Mouse (Mus musculus): ENCODE measurements around the gene Cox5a.

Gene Cox5a

DNA sequence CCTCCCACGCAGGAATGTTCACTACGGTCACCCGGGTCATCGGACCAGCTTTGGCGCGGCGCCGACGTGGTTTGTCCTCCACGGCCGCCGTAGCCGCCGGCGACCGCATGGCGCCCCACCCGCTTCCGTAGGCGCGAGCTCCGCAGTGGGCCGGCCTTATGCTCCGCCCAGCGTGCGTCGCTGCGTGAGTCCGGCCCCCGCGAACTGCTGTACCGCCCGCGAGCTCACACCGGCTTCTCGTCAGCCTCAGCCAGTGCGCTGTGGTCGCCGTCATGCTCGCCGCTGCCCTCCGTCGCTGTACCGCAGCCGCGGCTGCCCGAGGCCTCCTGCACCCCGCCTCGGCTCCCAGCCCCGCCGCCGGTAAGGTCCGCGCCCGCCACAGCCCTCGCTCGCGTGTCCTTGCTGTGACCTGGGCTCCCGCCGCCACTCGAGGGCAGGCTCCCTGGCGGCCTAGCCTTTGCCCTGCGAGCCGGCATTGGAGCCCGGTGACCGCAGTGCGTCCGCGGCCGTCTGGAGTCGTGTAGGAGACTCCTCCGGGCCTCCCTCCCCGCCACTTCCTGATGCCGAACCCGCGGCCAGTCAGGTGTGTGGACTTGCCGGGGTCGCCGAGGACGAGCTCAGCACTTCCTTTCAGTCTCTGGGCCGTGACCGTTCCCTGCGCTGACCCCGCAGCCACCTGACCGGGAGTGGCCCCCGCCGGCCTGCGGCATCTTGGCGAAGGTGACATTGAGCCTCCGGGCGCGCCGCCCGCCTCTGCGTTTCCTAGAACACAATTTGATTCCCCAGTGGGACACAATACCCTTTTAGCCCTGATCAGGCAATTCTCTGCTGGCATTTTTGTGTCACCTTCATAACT is at the start of gene Cox5a:
Cox5a (plus strand) TSS at position 219 of the 856 bp plus-strand sequence.
- DNase-seq = peak; percentile 96

DNA sequence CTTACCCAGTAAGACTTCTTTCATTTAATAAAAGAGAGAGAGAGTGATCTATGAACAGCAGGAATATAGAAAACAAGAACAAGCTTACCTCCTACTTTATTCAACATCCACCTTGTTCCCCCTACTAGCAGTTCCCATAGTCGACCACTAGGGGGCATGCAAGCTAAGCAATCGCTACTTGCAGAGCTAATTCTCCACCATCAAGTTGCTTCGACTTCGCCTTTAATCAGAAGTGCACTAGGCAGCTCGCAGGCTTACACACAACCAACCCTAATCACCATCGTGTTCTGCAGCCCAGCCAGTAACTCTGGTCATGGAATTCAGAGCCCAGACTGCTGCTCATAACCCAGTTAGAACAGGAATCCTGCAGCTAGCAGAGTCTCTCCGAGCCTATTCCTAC is 35.3 kb upstream of the Cox5a start:
- DNase-seq = peak; percentile 84

DNA sequence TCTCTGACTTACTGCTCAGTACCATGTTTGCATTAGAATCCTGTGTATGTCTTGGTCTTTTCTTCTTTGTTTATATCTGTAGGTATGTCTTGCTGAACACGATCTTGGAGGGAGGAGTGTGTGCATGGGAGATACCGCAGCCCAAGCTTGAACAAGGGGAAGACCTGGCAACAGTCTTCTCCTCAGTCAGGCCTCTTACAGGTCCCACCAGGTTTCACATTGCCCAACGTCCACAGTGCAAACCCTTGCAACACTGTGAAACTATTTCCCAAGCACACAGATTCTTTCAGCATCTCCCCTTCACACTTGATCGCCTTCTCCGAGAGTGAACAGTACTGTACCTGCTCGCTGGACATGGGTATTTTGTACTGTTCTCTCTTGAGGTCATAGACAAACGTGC is 33.3 kb upstream of the Cox5a start:
- no peak for DNase-seq

DNA sequence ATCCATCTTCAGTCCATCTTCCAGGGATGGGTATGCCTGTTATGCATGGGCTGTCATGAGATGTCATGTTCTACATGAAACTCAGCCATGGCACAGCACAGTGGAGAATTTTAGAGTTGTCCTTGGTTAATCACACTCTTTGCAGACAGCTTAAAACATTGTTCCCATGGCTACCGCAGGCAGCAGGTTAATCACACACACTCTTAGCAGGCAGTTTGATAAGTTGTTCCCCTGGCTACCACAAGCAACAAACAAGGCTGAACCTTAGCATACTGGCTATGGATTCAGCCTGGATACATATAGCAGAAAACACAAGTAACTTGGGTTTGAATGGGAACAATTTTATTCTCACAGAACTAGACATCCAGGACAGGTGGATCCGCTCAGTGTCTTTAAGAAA is 27.5 kb upstream of the Cox5a start:
- DNase-seq = no peak

DNA sequence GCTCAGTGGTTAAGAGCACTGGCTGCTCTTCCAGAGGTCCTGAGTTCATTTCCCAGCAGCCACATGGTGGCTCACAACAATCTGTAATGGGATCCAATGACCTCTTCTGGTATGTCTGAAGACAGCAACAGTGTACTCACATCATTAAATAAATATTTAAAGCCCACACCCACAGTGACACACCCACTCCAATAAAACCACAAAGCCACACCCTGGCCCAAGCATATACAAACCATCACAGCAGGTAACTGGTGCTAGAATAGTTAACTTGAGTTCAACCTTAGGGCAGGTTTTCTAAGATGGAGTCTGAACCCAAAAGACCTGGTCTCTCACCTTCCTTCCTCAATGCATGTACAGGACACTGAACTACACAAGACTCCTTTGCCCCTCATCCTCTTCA is 26.1 kb upstream of the Cox5a start:
- no peak for DNase-seq

DNA sequence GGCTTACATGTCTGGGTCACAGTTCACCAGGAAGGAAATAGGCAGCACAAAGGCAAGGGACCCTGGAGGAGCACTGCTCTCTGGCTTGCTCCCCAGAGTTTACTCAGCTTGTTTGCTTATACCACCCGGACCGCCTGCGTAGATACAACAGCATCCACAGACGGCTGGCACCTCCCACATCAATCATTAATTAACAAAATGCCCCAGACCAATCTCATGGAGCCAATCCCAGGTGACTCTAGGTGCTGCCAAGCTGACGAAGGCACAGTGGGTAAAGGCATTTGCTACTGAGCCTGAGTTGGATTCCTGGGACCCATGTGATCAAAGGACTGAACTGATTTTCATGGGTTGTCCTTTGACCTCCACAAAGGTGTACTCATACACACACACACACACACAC is 23.8 kb upstream of the Cox5a start:
- DNase-seq = no peak

DNA sequence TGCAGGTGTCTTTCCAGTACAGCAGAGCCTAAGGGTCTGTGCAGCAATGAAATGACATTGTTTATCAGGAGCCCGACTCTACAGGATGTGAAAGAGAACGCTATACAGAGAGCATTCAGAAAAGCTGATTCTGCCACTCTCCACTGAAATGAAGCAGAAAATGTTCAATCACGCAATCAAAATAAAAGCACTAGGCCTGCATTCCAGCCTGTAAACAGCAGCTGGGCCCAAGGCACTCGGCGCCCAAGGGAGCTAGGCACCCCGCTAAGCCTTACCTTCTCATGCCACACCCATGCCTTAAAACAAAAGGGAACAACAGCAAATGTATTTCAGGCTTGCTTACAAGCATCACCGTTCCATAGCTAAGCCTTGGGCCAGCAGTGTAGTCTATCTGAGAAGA is 22.5 kb upstream of the Cox5a start:
- no peak for DNase-seq

DNA sequence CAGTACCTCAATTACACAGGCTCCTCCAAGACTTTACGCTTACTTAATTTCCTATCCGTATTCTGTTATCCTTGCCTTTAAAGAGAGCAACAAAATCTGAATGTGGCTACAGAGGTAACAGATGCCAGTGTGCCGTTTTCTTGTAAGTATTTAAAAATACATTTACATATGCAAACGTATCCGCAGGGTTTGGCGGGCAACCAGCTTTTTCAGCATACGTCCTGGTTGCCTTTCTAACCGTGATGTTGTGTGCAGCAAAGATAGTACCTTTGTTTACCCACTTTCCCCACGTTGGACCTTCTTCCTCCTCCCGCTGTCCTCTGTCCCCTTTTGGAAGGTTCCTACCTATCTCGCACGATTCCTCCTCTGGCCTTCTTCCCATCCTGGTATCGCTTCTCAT is 19.6 kb upstream of the Cox5a start:
- no peak for DNase-seq

DNA sequence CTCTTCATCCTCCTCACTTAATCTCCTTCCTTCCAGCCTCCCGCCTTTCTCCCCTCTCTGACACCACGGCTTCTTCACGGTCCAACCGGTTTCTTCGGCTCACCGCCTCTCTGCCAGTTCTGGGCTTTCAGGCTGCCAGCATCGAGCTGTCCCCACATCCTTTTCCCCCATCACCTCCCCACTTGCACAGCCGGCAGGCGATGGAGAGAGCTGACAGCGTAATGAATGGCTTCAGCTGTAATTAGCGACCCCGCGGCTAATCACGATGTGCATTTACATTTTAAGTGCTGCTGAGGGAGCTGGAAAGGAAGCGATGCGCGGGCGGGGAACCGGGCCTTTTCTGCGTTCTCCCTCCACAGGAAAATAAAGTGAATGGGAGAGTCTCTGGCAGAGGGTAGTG is 19.2 kb upstream of the Cox5a start:
- no peak for DNase-seq

DNA sequence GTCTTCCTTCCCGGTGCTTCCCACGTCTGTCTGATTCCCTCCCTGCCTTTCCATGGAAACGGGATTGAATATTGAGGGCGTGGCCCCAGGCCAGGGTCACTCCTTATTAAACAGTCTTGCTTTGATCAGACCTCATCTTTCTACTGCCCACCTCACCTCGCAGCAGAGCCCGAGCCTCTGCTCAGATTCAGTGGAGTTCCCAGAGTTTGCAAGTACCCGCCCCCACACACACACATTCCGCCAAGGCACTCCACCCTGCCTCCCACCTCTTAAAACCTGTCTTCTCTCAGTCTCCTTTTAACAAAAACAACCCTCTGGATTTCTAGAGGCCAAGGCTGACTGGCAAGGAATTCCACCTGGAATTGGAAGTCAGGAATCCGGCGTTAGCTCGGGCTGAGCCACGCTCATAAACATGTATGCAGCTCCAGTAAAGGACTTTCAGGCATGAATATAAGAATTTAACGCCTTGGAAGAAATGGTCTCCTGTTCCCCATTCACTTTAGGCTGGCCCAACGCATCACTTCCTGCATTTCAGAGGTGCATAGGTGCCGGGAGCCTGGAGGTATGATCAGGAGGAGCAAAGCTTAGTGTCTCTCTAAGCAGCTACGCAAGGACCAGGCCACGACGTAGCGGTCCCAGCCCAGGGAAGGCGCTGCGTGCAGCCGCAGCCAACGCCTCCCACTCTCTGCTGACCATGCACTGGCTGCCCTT is 18.0 kb upstream of the Cox5a start:
- no peak for DNase-seq

DNA sequence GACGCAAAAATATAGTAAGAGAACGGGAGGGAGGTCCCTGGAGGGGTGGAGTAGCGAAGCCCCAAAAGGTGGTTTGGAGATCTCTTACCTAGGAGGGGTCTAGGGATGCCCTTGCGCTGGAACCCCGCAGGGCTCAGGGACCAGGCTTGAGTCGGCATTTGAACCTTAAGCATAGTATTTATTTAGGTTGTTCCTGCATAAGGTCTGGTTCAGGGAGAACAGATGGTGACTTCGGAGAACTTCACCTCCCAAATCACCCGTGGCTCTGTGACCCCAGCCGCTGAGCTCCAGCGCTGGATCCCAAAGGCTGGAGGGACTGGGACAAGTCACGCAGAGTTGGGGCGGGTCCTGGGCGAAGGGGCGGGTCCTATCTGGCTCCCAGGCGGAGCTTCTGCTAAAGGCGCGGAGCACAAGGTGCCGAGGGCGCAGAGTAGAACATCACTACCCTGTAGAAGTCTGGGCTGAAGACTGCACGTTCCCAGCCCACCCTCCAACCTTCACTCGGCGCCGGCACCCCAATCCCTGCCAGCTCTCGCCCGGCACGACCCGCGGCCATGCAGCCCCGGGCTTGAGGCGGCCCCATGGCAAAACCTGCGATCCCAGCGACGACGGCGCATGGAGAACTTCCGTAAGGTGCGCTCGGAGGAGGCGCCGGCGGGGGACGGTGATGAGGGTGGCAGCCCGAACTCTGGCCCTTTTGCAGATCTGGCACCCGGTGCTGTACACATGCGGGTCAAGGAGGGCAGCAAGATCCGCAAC is 17.3 kb upstream of the Cox5a start, which contains the start of gene Rpp25:
Rpp25 (plus strand) TSS at position 405 of the 759 bp plus-strand sequence.
- peak; percentile 68 for DNase-seq

DNA sequence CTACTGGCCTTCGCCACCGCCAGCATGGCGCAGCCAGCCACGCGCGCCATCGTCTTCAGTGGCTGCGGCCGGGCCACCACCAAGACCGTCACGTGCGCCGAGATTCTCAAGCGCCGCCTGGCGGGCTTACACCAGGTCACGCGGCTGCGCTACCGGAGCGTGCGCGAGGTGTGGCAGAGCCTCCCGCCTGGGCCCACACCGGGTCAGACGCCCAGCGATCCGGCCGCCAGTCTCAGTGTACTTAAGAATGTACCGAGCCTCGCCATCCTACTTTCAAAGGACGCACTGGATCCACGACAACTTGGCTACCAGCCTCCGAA is 16.7 kb upstream of the Cox5a start:
- DNase-seq = peak; percentile 73

DNA sequence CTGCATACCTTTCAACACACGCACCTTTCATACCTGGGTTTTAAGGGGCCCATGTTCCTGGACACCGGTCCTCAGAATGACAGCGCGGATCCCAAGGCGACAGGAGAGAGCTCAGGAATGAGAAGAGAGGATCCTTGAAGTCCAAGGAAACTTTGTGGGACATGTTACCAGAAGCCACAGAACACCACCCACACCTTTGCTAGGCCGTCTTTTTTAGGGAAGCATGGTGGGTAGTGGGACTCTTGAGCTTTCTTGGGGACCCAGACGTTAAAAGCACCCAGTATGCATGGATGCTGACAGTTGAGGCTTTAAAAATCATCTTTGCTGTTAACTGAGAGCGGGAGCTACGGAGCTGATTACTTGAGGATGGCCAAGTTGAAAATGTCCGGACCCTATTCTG is 16.2 kb upstream of the Cox5a start:
- DNase-seq = no peak

DNA sequence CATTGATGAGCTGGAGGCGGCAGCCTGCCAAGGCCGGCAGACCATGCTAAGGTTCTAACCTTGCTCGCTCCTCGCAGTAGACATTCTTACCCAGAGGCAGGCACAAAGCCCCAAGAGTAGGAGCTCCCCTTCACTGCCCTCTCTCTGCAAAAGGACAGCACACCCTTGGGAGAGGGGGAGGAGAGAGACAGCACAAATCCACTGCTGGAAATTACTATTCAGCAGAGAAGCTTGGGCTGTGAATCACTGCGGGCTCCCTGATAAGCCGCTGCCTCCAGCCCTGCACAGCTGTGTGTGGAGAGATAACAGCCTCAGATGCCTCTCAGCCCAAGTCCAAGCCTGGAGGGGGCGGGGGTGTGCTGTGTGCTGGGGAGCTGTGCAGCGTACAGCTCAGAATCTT is 15.4 kb upstream of the Cox5a start:
- DNase-seq = peak; percentile 53

DNA sequence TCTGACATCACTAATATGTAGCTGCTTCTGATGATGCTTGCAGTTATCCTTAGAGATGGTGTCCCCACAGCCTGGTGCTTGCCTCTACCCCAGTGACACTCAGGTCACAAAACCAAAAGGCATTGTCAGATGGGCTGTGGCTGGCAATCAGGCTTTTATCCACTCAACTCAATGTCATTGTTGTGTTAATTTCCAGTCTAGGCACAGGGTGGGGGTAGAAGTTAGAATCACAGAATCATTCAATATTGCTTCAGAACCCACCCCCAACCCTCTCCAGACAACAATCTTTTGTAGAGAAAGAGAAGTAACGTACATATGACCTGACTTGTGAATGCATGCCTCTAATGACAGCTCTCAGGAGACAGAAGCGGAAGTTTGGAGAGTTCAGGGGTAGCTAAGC is 10.5 kb upstream of the Cox5a start:
- DNase-seq = no peak

DNA sequence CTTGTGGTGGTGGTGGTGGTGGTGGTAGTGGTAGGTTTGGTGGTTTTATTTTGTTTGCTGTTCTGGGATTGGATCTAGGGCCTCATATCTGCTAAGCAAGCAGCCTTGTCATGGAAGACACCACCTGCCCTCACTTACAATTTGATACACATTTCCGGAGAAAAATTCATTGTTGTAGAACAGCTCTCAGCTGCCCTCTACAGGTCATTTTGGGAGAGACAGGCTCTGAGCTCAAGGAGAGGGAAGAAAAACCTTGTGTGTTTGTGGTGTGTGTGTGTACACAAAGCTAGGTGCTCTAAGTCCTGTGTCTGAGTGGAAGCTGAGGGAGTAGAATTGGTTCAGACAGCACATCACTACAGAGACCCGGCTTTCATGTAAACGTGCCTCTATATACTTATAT is 4.0 kb upstream of the Cox5a start:
- peak; percentile 59 for DNase-seq

DNA sequence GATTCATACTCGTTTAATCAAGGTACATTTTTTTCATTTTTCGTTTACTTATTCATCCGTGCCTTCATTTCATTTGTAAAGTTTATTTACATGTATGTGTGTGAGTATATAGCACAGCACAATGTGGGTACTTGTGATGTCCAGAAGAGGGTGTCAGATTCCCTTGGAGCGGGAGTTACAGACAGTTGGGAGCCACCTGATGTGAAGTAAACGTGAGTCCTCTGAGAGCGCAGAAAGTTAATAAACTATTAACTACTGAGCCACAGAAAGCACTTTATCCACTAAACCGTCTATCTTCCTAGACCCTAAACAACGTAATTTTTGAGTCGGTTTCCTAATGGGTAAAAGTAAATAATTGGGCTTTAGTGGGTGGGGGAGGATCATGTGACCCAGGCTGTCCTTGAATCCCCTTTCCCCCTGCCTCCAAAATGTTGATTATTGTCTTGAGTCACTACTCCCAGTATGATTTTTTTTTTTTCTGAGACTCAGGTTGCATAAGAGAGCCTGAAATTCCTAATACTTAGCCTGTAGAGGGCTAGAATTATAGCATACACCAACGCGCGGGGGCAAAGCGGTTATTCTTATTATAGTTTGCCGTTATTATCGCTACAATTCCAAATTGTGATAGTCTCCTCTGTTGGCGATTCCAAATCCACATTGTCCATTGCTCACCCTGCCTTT is 559 bp upstream of the Cox5a start:
- no peak for DNase-seq

DNA sequence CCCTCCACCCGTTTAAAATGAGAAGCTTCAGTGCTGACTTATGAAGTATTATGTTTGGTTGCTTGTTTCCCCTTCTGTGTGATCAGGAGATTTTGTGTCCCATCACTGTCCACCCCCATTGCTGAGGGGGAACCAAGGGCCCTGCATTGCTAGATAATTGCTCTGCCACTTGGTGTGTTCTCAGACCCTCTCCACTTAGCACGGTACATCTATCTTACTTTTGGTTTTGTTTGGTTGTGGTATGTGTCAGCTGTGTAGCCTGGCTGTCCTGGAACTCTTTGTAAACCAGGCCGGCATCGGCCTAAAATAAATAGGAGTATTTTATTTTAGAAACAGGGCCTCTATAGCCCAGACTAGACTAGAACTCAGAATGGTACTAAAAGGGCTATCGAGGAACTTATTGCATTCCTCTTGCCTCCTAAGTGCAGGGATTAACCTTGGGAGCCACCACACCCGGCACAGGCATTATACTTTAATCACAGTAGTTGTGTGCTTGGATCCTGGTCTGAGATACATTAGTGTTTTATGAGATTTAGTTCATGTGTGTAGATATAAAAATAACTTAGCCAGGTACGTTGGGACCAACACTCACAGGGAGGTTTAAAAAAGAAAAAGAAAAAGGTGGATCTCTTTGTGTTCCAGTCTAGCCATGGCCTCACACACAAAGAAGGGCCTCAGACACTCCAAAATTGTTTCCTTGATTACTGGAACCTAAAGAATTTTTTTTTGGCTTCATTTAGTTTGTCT is 1.2 kb downstream of the Cox5a start:
- DNase-seq = no peak

DNA sequence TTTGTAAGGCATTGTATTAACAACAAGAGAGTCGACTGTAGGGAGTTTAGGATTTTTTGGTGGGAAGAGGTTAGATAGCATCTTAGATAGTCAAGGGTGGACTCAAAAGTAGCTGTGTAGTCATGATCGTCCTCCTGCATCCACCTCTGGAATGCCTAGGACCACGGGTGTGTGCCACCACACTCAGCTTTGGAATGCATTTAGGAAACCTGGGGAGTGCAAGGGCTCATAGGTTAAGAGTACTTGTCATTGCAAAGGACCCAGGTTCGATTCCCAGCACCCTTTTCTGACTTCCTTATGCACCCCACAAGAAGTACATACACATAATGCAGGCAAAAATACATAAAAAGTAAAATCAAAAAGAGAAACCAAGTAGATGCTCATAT is 1.8 kb downstream of the Cox5a start:
- no peak for DNase-seq

DNA sequence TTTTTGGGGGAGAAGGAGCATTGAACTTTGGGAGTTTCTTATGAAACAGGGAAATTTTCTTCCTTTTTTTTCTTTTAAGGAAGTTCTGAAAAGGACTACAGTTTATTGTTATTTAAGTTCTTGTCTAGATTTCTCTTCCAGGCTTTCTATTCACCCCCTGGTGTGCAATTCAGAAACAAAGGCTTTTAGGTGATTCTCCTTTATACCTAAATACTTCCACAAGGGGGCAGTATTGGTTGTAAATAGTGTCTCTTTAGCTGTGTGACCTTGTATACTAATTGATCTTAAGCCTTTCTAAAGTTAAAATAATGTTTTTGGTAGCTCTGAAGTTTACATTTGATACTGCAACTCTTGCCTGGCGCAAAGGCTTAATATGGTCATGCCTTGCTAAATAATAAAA is 2.7 kb downstream of the Cox5a start:
- no peak for DNase-seq

DNA sequence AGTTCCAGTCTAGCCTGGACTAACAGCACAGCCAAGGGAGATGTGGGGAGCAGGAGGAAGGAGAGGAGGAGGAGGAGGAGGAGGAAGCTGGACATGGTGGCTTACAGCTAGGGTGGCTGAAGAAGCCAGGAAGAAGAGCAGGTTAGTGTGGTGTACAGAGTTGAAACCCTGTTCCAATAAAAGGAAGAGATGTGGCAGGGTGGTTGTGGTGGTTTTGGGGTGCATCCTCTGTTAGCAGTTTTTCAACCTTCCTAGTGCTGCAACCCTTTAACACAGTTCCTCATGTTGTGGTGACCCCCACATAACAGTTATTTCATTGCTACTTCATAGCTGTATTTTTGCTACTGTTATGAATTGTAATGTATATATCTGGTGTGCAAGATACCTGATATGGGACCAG is 3.4 kb downstream of the Cox5a start:
- no peak for DNase-seq

DNA sequence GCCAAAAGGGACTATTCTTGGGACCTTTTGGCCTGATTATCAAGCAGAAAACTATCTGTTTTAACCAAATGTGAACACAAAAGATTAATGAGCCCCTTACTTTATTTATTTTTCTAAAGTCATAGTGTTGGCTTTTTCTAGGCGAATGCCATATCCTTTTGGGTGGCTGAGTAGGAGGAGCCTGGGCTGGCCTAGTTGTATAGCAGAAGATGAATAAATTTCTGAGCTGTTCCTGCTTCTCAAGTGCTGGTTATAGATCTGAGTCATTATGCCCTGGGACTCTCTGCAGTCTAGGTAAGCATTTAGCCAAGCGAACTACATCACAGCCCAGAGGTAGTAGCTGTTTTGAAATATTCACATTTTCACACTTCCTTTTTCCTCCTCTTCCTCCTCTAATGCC is 4.4 kb downstream of the Cox5a start:
- DNase-seq = no peak

DNA sequence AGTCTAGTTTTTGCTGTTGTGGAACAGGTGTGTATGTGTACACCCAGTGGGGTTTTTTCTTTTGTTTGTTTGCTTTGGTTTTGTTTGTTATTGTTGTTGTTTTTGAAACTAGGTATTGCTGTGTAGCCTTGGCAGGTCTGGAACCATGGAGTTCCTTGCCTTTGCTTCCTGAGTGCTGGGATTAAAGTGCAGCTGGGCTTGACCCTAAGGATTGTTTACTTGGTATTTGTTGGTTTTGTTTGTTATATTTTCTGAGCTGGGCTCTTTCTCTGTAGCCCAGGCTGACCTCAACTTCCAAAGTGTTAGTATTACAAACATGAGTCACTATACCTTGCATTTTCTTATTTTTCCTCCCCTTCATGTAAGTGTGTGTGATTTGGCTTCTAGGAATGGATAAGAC is 5.4 kb downstream of the Cox5a start:
- no peak for DNase-seq
